Mouse (Mus musculus): Measurements from ENCODE around the gene Ptprf. TPM values are rescaled to one million over a fixed set of nuclear protein-coding genes. Genes with fewer than 3 reads are reported as not detected.

The Ptprf gene
- polyA plus RNA-seq (2015; fragmentation: Nextera tagmentation; extraction: Ambion mirVana) = 79.8 and 88.8 TPM in 2 replicates

GRCm38 (mm10) chr4:118291231-118291630, at the start of gene Ptprf:
Gene Ptprf (minus strand): TSS chr4:118291405.
- H3K4me3 ChIP-seq = peak within 1 kb of the TSS; percentile 85
- ATAC-seq (ENCODE audit: insufficient number of reproducible peaks, insufficient read depth, low FRiP score, low TSS enrichment, low read depth) = peak; percentile 59; the same call in 1 of the 2 replicates
- no peaks in the 10 kb centered on the region for H3K9me3 ChIP-seq

GRCm38 (mm10) chr4:118336658-118337057, 45.5 kb upstream of the Ptprf start:
- Histone ChIP-seq H3K4me3 (no peak overlapping the region), H3K9me3 (no peaks in the 10 kb centered on the region), H3K36me3 (no peaks in the 10 kb centered on the region), H3K27me3 (no peaks in the 10 kb centered on the region), H3K27ac (no peak overlapping the region), H3K4me1 (peaks cover 9% of the 10 kb centered on the region), H3K4me2 (no peak overlapping the region), H3K9ac (no peak overlapping the region)
- WGBS = 19% methylated on average over 7 of the region's 7 CpGs
- ATAC-seq (ENCODE audit: insufficient number of reproducible peaks, insufficient read depth, low FRiP score, low TSS enrichment, low read depth) = no peak

More at GRCm38 (mm10) chr4:118291231-118291630, at the start of gene Ptprf:
- Histone ChIP-seq H3K4me2 (peak within 1 kb of the TSS; percentile 69), H3K9ac (peak within 1 kb of the TSS; percentile 95), H3K36me3 (peaks cover 14% of the 10 kb centered on the region), H3K4me1 (peaks cover 47% of the 10 kb centered on the region), H3K27ac (peak within 1 kb of the TSS; percentile 94), H3K27me3 (no peaks in the 10 kb centered on the region)
- 2% methylated on average over 29 of the region's 50 CpGs for WGBS

GRCm38 (mm10) chr4:118335991-118336390, 44.8 kb upstream of the Ptprf start:
- Histone ChIP-seq H3K36me3 (no peaks in the 10 kb centered on the region), H3K27me3 (no peaks in the 10 kb centered on the region), H3K4me1 (peaks cover 13% of the 10 kb centered on the region), H3K4me2 (no peak overlapping the region), H3K27ac (no peak overlapping the region), H3K4me3 (no peak overlapping the region), H3K9me3 (no peaks in the 10 kb centered on the region), H3K9ac (no peak overlapping the region)
- ATAC-seq (ENCODE audit: insufficient number of reproducible peaks, insufficient read depth, low FRiP score, low TSS enrichment, low read depth) = no peak
- WGBS = 76% methylated on average over 4 of the region's 4 CpGs

GRCm38 (mm10) chr4:118331777-118332176, 40.6 kb upstream of the Ptprf start:
- no peak for ATAC-seq (ENCODE audit: insufficient number of reproducible peaks, insufficient read depth, low FRiP score, low TSS enrichment, low read depth)
- Histone ChIP-seq H3K9me3 (no peaks in the 10 kb centered on the region), H3K4me3 (no peak overlapping the region), H3K4me2 (no peak overlapping the region), H3K36me3 (no peaks in the 10 kb centered on the region), H3K9ac (no peak overlapping the region), H3K4me1 (peaks cover 9% of the 10 kb centered on the region), H3K27me3 (no peaks in the 10 kb centered on the region), H3K27ac (no peak overlapping the region)
- 35% methylated on average over 4 of the region's 4 CpGs for WGBS

GRCm38 (mm10) chr4:118326476-118326875, 35.3 kb upstream of the Ptprf start:
- no peaks in the 10 kb centered on the region for H3K9me3 ChIP-seq
- no peak overlapping the region for H3K4me3 ChIP-seq
- no peaks in the 10 kb centered on the region for H3K27me3 ChIP-seq
- H3K4me2 ChIP-seq = no peak overlapping the region
- H3K27ac ChIP-seq = no peak overlapping the region
- 72% methylated on average over 7 of the region's 7 CpGs for WGBS
- no peaks in the 10 kb centered on the region for H3K36me3 ChIP-seq
- no peak for ATAC-seq (ENCODE audit: insufficient number of reproducible peaks, insufficient read depth, low FRiP score, low TSS enrichment, low read depth)
- peaks cover 3% of the 10 kb centered on the region; the same call in 1 of the 2 replicates for H3K4me1 ChIP-seq
- no peak overlapping the region for H3K9ac ChIP-seq

- Histone ChIP-seq H3K36me3 (no peaks in the 10 kb centered on the region), H3K9me3 (no peaks in the 10 kb centered on the region), H3K4me1 (peaks cover 5% of the 10 kb centered on the region), H3K4me3 (no peak overlapping the region), H3K4me2 (no peak overlapping the region), H3K27ac (no peak overlapping the region), H3K9ac (no peak overlapping the region), H3K27me3 (no peaks in the 10 kb centered on the region)
- WGBS = 91% methylated on average over 2 of the region's 2 CpGs
- ATAC-seq (ENCODE audit: insufficient number of reproducible peaks, insufficient read depth, low FRiP score, low TSS enrichment, low read depth) = no peak
Measured at GRCm38 (mm10) chr4:118320636-118321035, 29.4 kb upstream of the Ptprf start.

- Histone ChIP-seq H3K4me2 (no peak overlapping the region), H3K27me3 (no peaks in the 10 kb centered on the region), H3K4me1 (peaks cover 13% of the 10 kb centered on the region), H3K9ac (no peak overlapping the region), H3K9me3 (no peaks in the 10 kb centered on the region), H3K36me3 (no peaks in the 10 kb centered on the region), H3K27ac (no peak overlapping the region), H3K4me3 (no peak overlapping the region)
- WGBS = 37% methylated on average over 8 of the region's 8 CpGs
- ATAC-seq (ENCODE audit: insufficient number of reproducible peaks, insufficient read depth, low FRiP score, low TSS enrichment, low read depth) = no peak
Measured at GRCm38 (mm10) chr4:118319706-118320344, 28.6 kb upstream of the Ptprf start.

- no peak overlapping the region for H3K4me3 ChIP-seq
- WGBS = 82% methylated on average over 4 of the region's 4 CpGs
- no peak overlapping the region for H3K27ac ChIP-seq
- H3K9me3 ChIP-seq = 0 out of 2 replicates have a peak, but pooled peaks cover 4% of the 10 kb centered on the region
- H3K36me3 ChIP-seq = no peaks in the 10 kb centered on the region
- ATAC-seq (ENCODE audit: insufficient number of reproducible peaks, insufficient read depth, low FRiP score, low TSS enrichment, low read depth) = no peak
- H3K4me2 ChIP-seq = no peak overlapping the region
- H3K9ac ChIP-seq = no peak overlapping the region
- H3K27me3 ChIP-seq = no peaks in the 10 kb centered on the region
- H3K4me1 ChIP-seq = peaks cover 22% of the 10 kb centered on the region
Measured at GRCm38 (mm10) chr4:118316662-118317061, 25.5 kb upstream of the Ptprf start.

- no peak for ATAC-seq (ENCODE audit: insufficient number of reproducible peaks, insufficient read depth, low FRiP score, low TSS enrichment, low read depth)
- Histone ChIP-seq H3K27me3 (no peaks in the 10 kb centered on the region), H3K4me2 (no peak overlapping the region), H3K4me3 (no peak overlapping the region), H3K4me1 (peaks cover 22% of the 10 kb centered on the region), H3K36me3 (no peaks in the 10 kb centered on the region), H3K9ac (peak overlapping the region; percentile 49; the same call in 1 of the 2 replicates), H3K27ac (peak overlapping the region; percentile 62), H3K9me3 (0 out of 2 replicates have a peak, but pooled peaks cover 4% of the 10 kb centered on the region)
- 15% methylated on average over 8 of the region's 8 CpGs for WGBS
Measured at GRCm38 (mm10) chr4:118315286-118315685, 24.1 kb upstream of the Ptprf start.

GRCm38 (mm10) chr4:118310461-118310860, 19.3 kb upstream of the Ptprf start:
- Histone ChIP-seq H3K36me3 (no peaks in the 10 kb centered on the region), H3K27me3 (no peaks in the 10 kb centered on the region), H3K4me1 (peaks cover 35% of the 10 kb centered on the region), H3K9me3 (0 out of 2 replicates have a peak, but pooled peaks cover 4% of the 10 kb centered on the region), H3K4me2 (no peak overlapping the region), H3K4me3 (no peak overlapping the region), H3K9ac (no peak overlapping the region), H3K27ac (no peak overlapping the region)
- WGBS = 86% methylated on average over 1 of the region's 1 CpGs
- ATAC-seq (ENCODE audit: insufficient number of reproducible peaks, insufficient read depth, low FRiP score, low TSS enrichment, low read depth) = no peak

GRCm38 (mm10) chr4:118307533-118308263, 16.5 kb upstream of the Ptprf start:
- 83% methylated on average over 13 of the region's 13 CpGs for WGBS
- no peak overlapping the region for H3K4me2 ChIP-seq
- H3K9ac ChIP-seq = no peak overlapping the region
- ATAC-seq (ENCODE audit: insufficient number of reproducible peaks, insufficient read depth, low FRiP score, low TSS enrichment, low read depth) = no peak
- no peak overlapping the region for H3K4me3 ChIP-seq
- peaks cover 26% of the 10 kb centered on the region for H3K4me1 ChIP-seq
- H3K27me3 ChIP-seq = no peaks in the 10 kb centered on the region
- H3K27ac ChIP-seq = no peak overlapping the region
- no peaks in the 10 kb centered on the region for H3K9me3 ChIP-seq
- no peaks in the 10 kb centered on the region for H3K36me3 ChIP-seq

Measured in embryonic facial prominence, embryonic 13.5 days (tissue).